Mouse (Mus musculus): ENCODE results near the gene Cpeb3. TPM values are rescaled to one million over a fixed set of nuclear protein-coding genes. Genes with fewer than 3 reads are reported as not detected.

Cpeb3 gene
- polyA plus RNA-seq, 1 experiment from 2014 or later = 13.3 TPM

GRCm38 (mm10) chr19:37174116-37174715 is 34.2 kb downstream of the Cpeb3 start:
- WGBS = 0% methylated on average over 53 of the region's 70 CpGs
- peak overlapping the region; percentile 75 for H3K4me3 ChIP-seq (ENCODE audit: low read depth, low read length)
- no peaks in the 10 kb centered on the region for H3K9me3 ChIP-seq (ENCODE audit: control insufficient read depth, low read length)
- H3K36me3 ChIP-seq (ENCODE audit: control insufficient read depth, insufficient read depth, low read length) = no peaks in the 10 kb centered on the region
- H3K4me2 ChIP-seq (ENCODE audit: low read depth, low read length) = peak overlapping the region; percentile 99
- H3K27ac ChIP-seq (ENCODE audit: low read depth, low read length) = peak overlapping the region; percentile 90
- no peaks in the 10 kb centered on the region for H3K27me3 ChIP-seq (ENCODE audit: control insufficient read depth, insufficient read depth, low read length)
- H3K9ac ChIP-seq (replicated peaks; ENCODE audit: low read depth, low read length) = peak overlapping the region; percentile 83
- peaks cover 15% of the 10 kb centered on the region; the same call in 1 of the 2 replicates for H3K4me1 ChIP-seq (ENCODE audit: control insufficient read depth, insufficient read depth, low read length)
- peak; percentile 62 for ATAC-seq (ENCODE audit: low read depth)

GRCm38 (mm10) chr19:37173331-37174115 is 34.9 kb downstream of the Cpeb3 start:
- Histone ChIP-seq H3K27me3 (ENCODE audit: control insufficient read depth, insufficient read depth, low read length) (no peaks in the 10 kb centered on the region), H3K4me3 (ENCODE audit: low read depth, low read length) (peak overlapping the region; percentile 75), H3K36me3 (ENCODE audit: control insufficient read depth, insufficient read depth, low read length) (no peaks in the 10 kb centered on the region), H3K27ac (ENCODE audit: low read depth, low read length) (peak overlapping the region; percentile 90), H3K9ac (replicated peaks; ENCODE audit: low read depth, low read length) (peak overlapping the region; percentile 83), H3K4me2 (ENCODE audit: low read depth, low read length) (peak overlapping the region; percentile 99), H3K4me1 (ENCODE audit: control insufficient read depth, insufficient read depth, low read length) (peaks cover 15% of the 10 kb centered on the region; the same call in 1 of the 2 replicates), H3K9me3 (ENCODE audit: control insufficient read depth, low read length) (no peaks in the 10 kb centered on the region)
- WGBS = 24% methylated on average over 20 of the region's 20 CpGs
- ATAC-seq (ENCODE audit: low read depth) = no peak

- no peak for ATAC-seq (ENCODE audit: low read depth)
- H3K36me3 ChIP-seq (ENCODE audit: control insufficient read depth, insufficient read depth, low read length) = no peaks in the 10 kb centered on the region
- no peaks in the 10 kb centered on the region for H3K9me3 ChIP-seq (ENCODE audit: control insufficient read depth, low read length)
- WGBS = 74% methylated on average over 11 of the region's 11 CpGs
- peak overlapping the region; percentile 99 for H3K4me2 ChIP-seq (ENCODE audit: low read depth, low read length)
- no peak overlapping the region for H3K9ac ChIP-seq (replicated peaks; ENCODE audit: low read depth, low read length)
- H3K4me1 ChIP-seq (ENCODE audit: control insufficient read depth, insufficient read depth, low read length) = peaks cover 15% of the 10 kb centered on the region; the same call in 1 of the 2 replicates
- peak overlapping the region; percentile 75 for H3K4me3 ChIP-seq (ENCODE audit: low read depth, low read length)
- no peak overlapping the region for H3K27ac ChIP-seq (ENCODE audit: low read depth, low read length)
- no peaks in the 10 kb centered on the region for H3K27me3 ChIP-seq (ENCODE audit: control insufficient read depth, insufficient read depth, low read length)
Measured at GRCm38 (mm10) chr19:37172566-37173130, 35.8 kb downstream of the Cpeb3 start.

GRCm38 (mm10) chr19:37172096-37172495 is 36.3 kb downstream of the Cpeb3 start:
- 32% methylated on average over 1 of the region's 1 CpGs for WGBS
- H3K9ac ChIP-seq (replicated peaks; ENCODE audit: low read depth, low read length) = no peak overlapping the region
- H3K27me3 ChIP-seq (ENCODE audit: control insufficient read depth, insufficient read depth, low read length) = no peaks in the 10 kb centered on the region

GRCm38 (mm10) chr19:37156770-37157336 is 51.5 kb downstream of the Cpeb3 start:
- H3K36me3 ChIP-seq (ENCODE audit: control insufficient read depth, insufficient read depth, low read length) = no peaks in the 10 kb centered on the region
- H3K27me3 ChIP-seq (ENCODE audit: control insufficient read depth, insufficient read depth, low read length) = no peaks in the 10 kb centered on the region
- WGBS = 89% methylated on average over 5 of the region's 5 CpGs
- no peaks in the 10 kb centered on the region for H3K9me3 ChIP-seq (ENCODE audit: control insufficient read depth, low read length)
- H3K9ac ChIP-seq (replicated peaks; ENCODE audit: low read depth, low read length) = no peak overlapping the region
- ATAC-seq (ENCODE audit: low read depth) = no peak
- no peak overlapping the region for H3K4me3 ChIP-seq (ENCODE audit: low read depth, low read length)
- no peak overlapping the region for H3K27ac ChIP-seq (ENCODE audit: low read depth, low read length)
- no peak overlapping the region for H3K4me2 ChIP-seq (ENCODE audit: low read depth, low read length)
- 0 out of 2 replicates have a peak, but pooled peaks cover 2% of the 10 kb centered on the region for H3K4me1 ChIP-seq (ENCODE audit: control insufficient read depth, insufficient read depth, low read length)

More at GRCm38 (mm10) chr19:37172096-37172495, 36.3 kb downstream of the Cpeb3 start:
- H3K36me3 ChIP-seq (ENCODE audit: control insufficient read depth, insufficient read depth, low read length) = no peaks in the 10 kb centered on the region
- peak overlapping the region; percentile 75 for H3K4me3 ChIP-seq (ENCODE audit: low read depth, low read length)
- H3K4me1 ChIP-seq (ENCODE audit: control insufficient read depth, insufficient read depth, low read length) = peaks cover 15% of the 10 kb centered on the region; the same call in 1 of the 2 replicates
- no peak for ATAC-seq (ENCODE audit: low read depth)
- no peaks in the 10 kb centered on the region for H3K9me3 ChIP-seq (ENCODE audit: control insufficient read depth, low read length)
- no peak overlapping the region for H3K27ac ChIP-seq (ENCODE audit: low read depth, low read length)
- peak overlapping the region; percentile 99 for H3K4me2 ChIP-seq (ENCODE audit: low read depth, low read length)

GRCm38 (mm10) chr19:37156040-37156439 is 52.4 kb downstream of the Cpeb3 start:
- no peaks in the 10 kb centered on the region for H3K9me3 ChIP-seq (ENCODE audit: control insufficient read depth, low read length)
- no peak overlapping the region for H3K4me2 ChIP-seq (ENCODE audit: low read depth, low read length)
- H3K4me1 ChIP-seq (ENCODE audit: control insufficient read depth, insufficient read depth, low read length) = 0 out of 2 replicates have a peak, but pooled peaks cover 2% of the 10 kb centered on the region
- H3K36me3 ChIP-seq (ENCODE audit: control insufficient read depth, insufficient read depth, low read length) = no peaks in the 10 kb centered on the region
- WGBS = 91% methylated on average over 4 of the region's 4 CpGs
- H3K27ac ChIP-seq (ENCODE audit: low read depth, low read length) = no peak overlapping the region
- no peaks in the 10 kb centered on the region for H3K27me3 ChIP-seq (ENCODE audit: control insufficient read depth, insufficient read depth, low read length)
- ATAC-seq (ENCODE audit: low read depth) = no peak
- no peak overlapping the region for H3K9ac ChIP-seq (replicated peaks; ENCODE audit: low read depth, low read length)
- H3K4me3 ChIP-seq (ENCODE audit: low read depth, low read length) = no peak overlapping the region

GRCm38 (mm10) chr19:37147145-37147544 is 61.3 kb downstream of the Cpeb3 start:
- WGBS = 71% methylated on average over 4 of the region's 4 CpGs

GRCm38 (mm10) chr19:37145846-37146245 is 62.6 kb downstream of the Cpeb3 start:
- Histone ChIP-seq H3K27ac (ENCODE audit: low read depth, low read length) (no peak overlapping the region), H3K9ac (replicated peaks; ENCODE audit: low read depth, low read length) (no peak overlapping the region), H3K4me1 (ENCODE audit: control insufficient read depth, insufficient read depth, low read length) (no peaks in the 10 kb centered on the region), H3K36me3 (ENCODE audit: control insufficient read depth, insufficient read depth, low read length) (no peaks in the 10 kb centered on the region), H3K4me3 (ENCODE audit: low read depth, low read length) (no peak overlapping the region), H3K9me3 (ENCODE audit: control insufficient read depth, low read length) (no peaks in the 10 kb centered on the region), H3K4me2 (ENCODE audit: low read depth, low read length) (no peak overlapping the region), H3K27me3 (ENCODE audit: control insufficient read depth, insufficient read depth, low read length) (no peaks in the 10 kb centered on the region)
- 83% methylated on average over 1 of the region's 1 CpGs for WGBS
- no peak for ATAC-seq (ENCODE audit: low read depth)

More at GRCm38 (mm10) chr19:37147145-37147544, 61.3 kb downstream of the Cpeb3 start:
- Histone ChIP-seq H3K4me2 (ENCODE audit: low read depth, low read length) (no peak overlapping the region), H3K4me3 (ENCODE audit: low read depth, low read length) (no peak overlapping the region), H3K27ac (ENCODE audit: low read depth, low read length) (no peak overlapping the region), H3K4me1 (ENCODE audit: control insufficient read depth, insufficient read depth, low read length) (no peaks in the 10 kb centered on the region), H3K36me3 (ENCODE audit: control insufficient read depth, insufficient read depth, low read length) (no peaks in the 10 kb centered on the region), H3K9ac (replicated peaks; ENCODE audit: low read depth, low read length) (no peak overlapping the region), H3K27me3 (ENCODE audit: control insufficient read depth, insufficient read depth, low read length) (no peaks in the 10 kb centered on the region), H3K9me3 (ENCODE audit: control insufficient read depth, low read length) (no peaks in the 10 kb centered on the region)
- no peak for ATAC-seq (ENCODE audit: low read depth)
